Mouse (Mus musculus) heart, postnatal 36 days (tissue): ENCODE measurements around the gene Map7d3. TPM values are rescaled to one million over a fixed set of nuclear protein-coding genes. Genes with fewer than 3 reads are reported as not detected.
A peak's percentile ranks its signal among the peaks of the same experiment; 100 is the strongest.

Experiments
- DNase-seq, 2 experiments: peaks; one replicate each; pipeline ENCODE4 v3.0.0; 2021 to 2022
- intact Hi-C: fragments of 180-260 bp; cut with DNase I; formaldehyde crosslinking; loops from one replicate; pipeline ENCODE4 v1.15.1; 2025
- total RNA-seq, 2 experiments: library from RNA; stranded (reverse); gene quantifications; 2 replicates each; pipeline ENCODE4 v1.2.3; 2021

The Map7d3 gene
- under 1 TPM; 0.41 to 0.67 TPM for total RNA-seq

DNA sequence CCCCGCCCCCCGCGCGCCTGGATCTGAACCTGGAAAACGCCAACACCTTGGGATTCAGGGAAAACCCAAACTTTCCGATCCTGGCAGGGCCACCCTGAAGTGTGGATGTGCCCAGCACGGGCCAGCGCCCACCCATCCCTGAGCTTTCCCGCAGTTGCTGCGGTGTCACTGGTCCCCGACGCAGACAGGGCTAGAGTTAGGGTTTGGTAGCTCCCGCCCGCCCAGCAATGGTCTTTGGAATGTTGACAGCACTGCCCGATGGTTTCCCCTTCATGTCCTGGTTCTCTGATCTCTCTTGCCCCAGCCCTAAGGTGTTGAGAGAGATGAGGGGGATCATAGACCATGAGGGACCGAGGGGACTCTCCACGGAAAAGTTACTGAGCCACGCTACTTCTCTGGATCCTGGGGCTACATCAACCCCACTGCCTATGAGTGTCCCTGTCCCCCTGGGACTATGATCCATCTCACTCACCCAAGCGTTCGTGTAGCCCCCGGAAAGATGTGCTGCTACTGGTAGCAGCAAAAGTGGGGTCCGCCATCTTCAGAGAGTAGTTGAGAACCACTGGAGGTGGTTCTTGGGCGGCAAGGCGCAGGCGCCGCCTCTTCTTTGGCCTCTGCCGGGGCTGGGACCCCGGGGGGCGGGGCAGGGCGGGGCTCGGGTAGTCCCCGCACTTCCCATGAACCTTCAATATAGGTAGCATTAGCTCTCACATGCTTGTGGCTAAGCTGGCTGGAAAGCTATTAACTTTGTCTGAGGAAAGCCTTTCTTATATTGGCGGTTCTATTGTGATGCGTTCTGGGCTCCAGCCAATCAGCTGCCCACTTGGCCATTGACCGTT lies at the start of gene Map7d3:
TSS of gene Map7d3 (minus strand) at position 562 of the 839 bp plus-strand sequence.
- DNase-seq: peak; percentile 13 to 14
- intact Hi-C loops: no loop called here

DNA sequence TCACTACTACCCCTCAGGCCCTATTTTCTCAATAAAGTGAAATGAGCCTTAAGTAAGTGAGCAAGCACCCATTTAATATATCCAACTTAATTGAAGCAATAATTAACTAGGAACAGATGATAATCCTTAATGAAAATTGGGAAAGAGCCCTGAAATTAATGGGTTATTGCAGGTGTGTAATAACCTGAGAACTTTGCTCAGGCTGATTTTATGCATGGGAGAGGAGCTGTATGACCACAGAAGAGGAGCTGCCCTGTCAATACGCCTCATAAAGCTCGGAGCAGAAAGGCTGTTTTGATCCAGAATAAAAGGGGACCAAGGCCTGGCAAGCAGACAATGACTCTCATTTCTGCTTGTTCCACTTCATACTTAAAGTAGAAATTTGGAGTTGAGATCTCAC lies 47.7 kb upstream of the Map7d3 start, which contains the start of gene Adgrg4:
TSS of gene Adgrg4 (plus strand) at position 301 of the 400 bp plus-strand sequence.
- no peak for DNase-seq
- intact Hi-C loops: no loop called here

DNA sequence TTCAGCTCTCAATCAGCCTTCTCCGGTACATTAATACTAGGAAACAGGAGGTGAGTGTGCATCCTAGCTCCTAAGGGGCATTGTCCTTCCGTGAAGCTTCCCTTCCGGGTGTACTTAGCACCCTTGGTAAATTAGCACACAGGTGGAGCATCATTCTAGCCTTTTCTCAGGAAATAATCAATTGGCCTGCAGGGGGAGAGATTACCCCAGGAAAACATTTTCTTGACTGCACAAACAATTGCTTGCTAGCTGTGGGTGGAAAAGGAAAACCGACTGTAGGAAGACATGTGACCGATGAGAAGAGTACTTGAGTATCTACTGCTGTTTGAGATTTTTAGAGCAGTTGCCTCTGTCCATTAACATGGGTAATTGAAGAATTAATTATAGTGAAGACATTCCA lies 19.1 kb upstream of the Map7d3 start:
- no peak for DNase-seq
- intact Hi-C loops: loop anchor here (10.0 kb wide), 1 partner anchor 274 kb away; no protein-coding TSS in a partner anchor

- intact Hi-C loops: loop anchor here (1.0 to 5.0 kb wide), 4 partner anchors 85 to 307 kb away; no protein-coding TSS in a partner anchor
- DNase-seq: peak; percentile 11 to 12
Measured at GRCm38 (mm10) chrX:56839369-56839768, 17.2 kb upstream of the Map7d3 start.

DNA sequence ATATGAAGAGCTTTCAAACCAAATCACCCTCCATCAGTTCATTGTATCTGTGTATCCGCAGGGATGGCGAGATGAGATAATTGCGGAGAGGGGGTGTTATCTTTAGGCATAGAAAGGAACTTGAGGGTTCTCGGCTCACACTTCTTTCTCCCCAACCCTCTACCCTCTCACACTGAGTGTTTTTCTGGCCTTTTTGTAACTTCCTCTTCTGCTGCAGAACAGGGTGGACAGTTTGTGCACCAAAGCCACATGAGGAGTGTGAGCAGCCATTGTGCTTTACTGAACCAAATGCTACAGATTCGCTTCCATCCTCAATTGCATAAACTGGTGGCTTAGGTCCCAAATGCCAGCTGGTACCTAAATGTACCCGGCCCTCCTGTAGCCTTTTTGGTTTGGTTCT lies 13.7 kb upstream of the Map7d3 start:
- DNase-seq: no peak
- intact Hi-C loops: loop anchor here (5.0 kb wide), 1 partner anchor 304 kb away; no protein-coding TSS in a partner anchor

- peak in 1 of 2 experiments; percentile 2 for DNase-seq
- intact Hi-C loops: no loop called here
Measured at GRCm38 (mm10) chrX:56827492-56827891, 5.4 kb upstream of the Map7d3 start.

- peak; percentile 56 to 65 for DNase-seq
- intact Hi-C loops: loop anchor here (1.0 kb wide), 2 partner anchors 36 to 141 kb away; no protein-coding TSS in a partner anchor
Measured at GRCm38 (mm10) chrX:56791268-56791667, 30.9 kb downstream of the Map7d3 start.

DNA sequence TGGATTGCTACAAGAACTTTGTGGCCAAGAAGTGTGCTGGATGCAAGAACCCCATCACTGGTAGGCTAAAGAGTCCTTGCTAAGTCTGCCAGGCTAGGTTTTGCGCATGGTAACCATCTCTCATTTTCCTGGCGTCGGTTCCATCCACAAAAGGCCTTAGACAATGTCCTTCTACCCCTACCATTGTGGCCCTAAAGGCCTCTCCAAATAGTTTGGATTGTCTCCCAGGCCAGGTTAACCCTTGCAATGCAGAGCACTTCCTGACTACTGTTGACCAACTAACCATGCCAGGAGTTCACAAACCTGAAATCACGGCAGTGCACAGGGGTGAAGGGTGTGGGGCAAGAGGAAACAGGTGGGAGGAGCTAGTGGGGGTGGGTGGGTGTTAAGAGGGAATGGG lies 31.5 kb downstream of the Map7d3 start:
- intact Hi-C loops: no loop called here
- DNase-seq: no peak

- intact Hi-C loops: no loop called here
- DNase-seq: no peak
Measured at GRCm38 (mm10) chrX:56787486-56787885, 34.6 kb downstream of the Map7d3 start.

GRCm38 (mm10) chrX:56786281-56787061 lies 35.7 kb downstream of the Map7d3 start:
- intact Hi-C loops: no loop called here
- DNase-seq: peak; percentile 25 to 29

GRCm38 (mm10) chrX:56773329-56773728 lies 48.8 kb downstream of the Map7d3 start:
- DNase-seq: no peak

DNA sequence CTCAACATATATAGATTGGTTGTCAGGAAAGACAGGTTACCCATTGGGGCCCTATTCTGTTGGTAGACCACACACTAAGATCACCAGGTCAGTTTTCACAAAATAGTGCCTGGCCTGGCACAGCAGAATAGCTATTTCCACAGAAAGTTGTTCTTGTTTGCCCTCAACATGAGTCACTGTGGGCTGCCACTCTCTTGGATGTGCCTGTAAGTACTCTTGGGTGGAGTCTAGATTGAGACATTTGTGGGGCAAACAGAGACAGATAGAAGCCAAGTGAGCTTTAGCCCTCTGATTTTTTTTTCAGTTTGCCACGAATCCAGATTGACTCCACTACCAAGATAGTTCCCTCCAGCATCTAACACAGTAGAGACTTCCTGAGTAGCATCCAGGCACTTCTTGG lies 50.4 kb downstream of the Map7d3 start:
- intact Hi-C loops: no loop called here
- DNase-seq: no peak

More at GRCm38 (mm10) chrX:56773329-56773728, 48.8 kb downstream of the Map7d3 start:
- intact Hi-C loops: no loop called here

DNA sequence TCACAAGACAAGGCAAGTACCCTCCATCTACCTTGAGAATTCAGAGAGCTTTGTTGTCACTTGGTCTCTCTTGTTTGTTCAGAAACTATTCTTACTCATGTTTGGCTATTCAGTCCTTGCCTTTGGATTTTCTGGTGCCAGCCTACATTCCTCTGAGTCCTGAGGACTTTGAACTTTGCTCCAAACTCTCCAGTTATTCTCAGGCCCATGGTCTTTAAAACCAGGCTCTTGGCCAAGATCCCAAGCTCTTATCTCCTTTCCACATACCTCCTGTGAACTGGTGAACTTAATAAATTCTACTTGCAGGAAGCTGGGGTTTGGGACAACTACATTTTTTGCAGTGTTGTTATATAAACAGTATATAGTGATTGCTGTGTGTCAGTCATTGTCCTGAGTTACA lies 52.3 kb downstream of the Map7d3 start:
- DNase-seq: no peak
- intact Hi-C loops: no loop called here

- DNase-seq: no peak
- intact Hi-C loops: no loop called here
Measured at GRCm38 (mm10) chrX:56760257-56760760, 61.8 kb downstream of the Map7d3 start.

DNA sequence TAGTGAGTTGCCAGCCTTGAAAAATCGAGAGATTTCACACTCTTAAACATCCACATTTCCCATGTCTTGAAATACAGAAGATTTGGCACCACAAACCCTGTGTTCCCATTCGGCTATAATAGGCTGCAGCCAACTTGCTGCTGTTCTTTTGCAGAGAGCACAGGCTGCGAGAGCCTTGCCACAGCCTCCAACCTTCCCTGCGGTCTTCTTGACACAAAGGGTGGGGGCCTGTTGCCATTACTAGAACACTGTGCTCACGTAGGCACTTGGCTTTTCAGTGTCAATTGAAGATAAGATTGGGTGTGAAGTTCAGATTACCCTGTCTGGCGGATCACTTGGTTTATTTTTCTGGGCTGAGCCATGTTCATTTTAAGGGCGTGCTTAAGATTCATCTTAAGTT lies 65.8 kb downstream of the Map7d3 start:
- intact Hi-C loops: no loop called here

DNA sequence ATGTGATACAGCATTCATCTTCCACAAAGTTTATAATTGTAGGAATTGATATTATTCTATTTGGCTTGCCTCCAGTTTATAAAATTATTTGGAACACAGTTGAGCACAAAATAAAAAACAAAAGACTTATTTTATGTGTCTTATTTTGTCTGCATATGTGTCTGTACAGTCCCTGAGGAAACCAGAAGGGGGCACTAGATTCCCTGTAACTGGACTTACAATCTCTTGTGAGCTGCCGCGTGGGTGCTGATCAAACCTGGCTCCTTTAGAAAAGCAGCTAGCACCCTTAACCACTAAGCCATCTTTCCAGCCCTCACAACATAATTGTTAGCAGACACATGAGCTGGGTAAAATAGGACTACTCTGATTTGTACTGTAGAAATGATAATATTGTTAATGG lies 66.5 kb downstream of the Map7d3 start:
- peak; percentile 40 to 48 for DNase-seq
- intact Hi-C loops: loop anchor here (1.0 to 2.0 kb wide), 4 partner anchors 17 to 105 kb away; no protein-coding TSS in a partner anchor

More for the DNA sequence above, 65.8 kb downstream of the Map7d3 start:
- DNase-seq: no peak

- intact Hi-C loops: loop anchor here (2.0 kb wide), 3 partner anchors 15 to 103 kb away; no protein-coding TSS in a partner anchor
- DNase-seq: no peak
Measured at GRCm38 (mm10) chrX:56753317-56754289, 68.5 kb downstream of the Map7d3 start.

- DNase-seq: peak in 1 of 2 experiments; percentile 18
- intact Hi-C loops: no loop called here
Measured at GRCm38 (mm10) chrX:56752144-56752543, 70.0 kb downstream of the Map7d3 start.

GRCm38 (mm10) chrX:56751536-56751935 lies 70.6 kb downstream of the Map7d3 start:
- DNase-seq: no peak
- intact Hi-C loops: no loop called here
